Mouse (Mus musculus): ENCODE measurements around the gene Gpank1.

The Gpank1 gene

DNA sequence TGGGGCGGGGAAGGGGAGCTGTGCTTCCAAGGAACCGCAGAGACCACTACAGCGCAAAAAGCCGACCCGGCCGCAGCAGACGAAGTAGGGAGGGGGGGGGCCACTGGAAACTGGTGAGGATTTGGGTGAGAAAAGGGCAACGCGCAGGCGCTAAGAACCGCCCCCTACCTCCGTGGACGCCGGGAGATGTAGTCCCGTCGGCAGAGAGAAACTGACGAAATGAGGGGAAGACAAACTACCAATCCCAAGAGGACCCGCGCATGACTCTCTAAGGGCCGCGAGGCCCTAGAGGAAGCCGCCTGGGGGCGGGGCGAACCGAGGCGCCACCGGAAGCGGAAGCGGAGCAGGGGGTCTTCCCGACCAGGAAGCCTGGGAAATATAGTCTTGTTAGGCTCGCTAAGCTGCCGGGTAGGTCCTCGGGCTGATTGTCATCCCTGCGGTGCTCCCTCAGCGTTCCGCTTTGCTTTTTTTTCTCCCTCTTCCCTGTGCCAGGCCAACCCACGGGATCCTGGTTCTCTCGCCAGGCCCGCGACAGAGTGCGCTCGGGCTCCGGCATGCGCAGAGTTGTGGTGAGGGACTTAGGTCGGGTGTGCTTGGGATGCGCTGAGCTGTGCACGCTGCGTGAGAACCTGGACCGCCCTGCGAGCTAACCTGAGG, at the start of gene Gpank1:
Gpank1 (plus strand) TSS at position 313 of the 657 bp plus-strand sequence.
- peak; percentile 98 for DNase-seq (ENCODE audit: low spot score in 2 of 2)

- no peak for DNase-seq (ENCODE audit: low spot score in 2 of 2)
Observed at GRCm38 (mm10) chr17:35074097-35074496, 47.2 kb upstream of the Gpank1 start.

GRCm38 (mm10) chr17:35076507-35077176, 44.6 kb upstream of the Gpank1 start, which contains the start of gene Ly6g6e:
Ly6g6e (plus strand) TSS chr17:35076902.
- no peak for DNase-seq (ENCODE audit: low spot score in 2 of 2)

- DNase-seq (ENCODE audit: low spot score in 2 of 2): no peak
Observed at GRCm38 (mm10) chr17:35077285-35077684, 44.0 kb upstream of the Gpank1 start.

DNA sequence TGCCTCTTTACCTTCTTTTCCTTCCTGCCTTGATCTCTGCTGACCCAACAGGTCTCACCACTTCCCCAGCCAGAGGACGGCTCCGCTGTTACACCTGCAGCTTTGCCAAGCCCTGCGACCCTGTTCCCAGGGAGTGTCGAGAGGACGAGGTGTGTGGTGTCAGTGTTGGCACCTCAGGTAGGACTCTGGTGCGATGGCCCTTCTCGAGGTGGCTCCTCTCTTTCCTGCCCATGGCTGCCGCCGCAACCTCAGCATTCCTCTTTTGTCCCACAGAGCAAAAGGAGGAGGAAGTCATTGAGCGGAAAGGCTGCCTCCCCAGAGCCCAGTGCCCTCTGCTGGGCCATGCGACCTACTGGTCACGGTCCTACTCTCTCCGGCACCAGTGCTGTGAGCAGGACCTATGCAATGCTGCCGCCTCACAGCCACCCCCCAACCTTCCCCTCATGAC, 43.4 kb upstream of the Gpank1 start, which contains the start of gene Ly6g6d:
Ly6g6d (minus strand) TSS at position 280 of the 448 bp plus-strand sequence.
- DNase-seq (ENCODE audit: low spot score in 2 of 2): no peak

GRCm38 (mm10) chr17:35079778-35080177, 41.5 kb upstream of the Gpank1 start:
- DNase-seq (ENCODE audit: low spot score in 2 of 2): no peak

- DNase-seq (ENCODE audit: low spot score in 2 of 2): no peak
Observed at GRCm38 (mm10) chr17:35080248-35080647, 41.0 kb upstream of the Gpank1 start.

DNA sequence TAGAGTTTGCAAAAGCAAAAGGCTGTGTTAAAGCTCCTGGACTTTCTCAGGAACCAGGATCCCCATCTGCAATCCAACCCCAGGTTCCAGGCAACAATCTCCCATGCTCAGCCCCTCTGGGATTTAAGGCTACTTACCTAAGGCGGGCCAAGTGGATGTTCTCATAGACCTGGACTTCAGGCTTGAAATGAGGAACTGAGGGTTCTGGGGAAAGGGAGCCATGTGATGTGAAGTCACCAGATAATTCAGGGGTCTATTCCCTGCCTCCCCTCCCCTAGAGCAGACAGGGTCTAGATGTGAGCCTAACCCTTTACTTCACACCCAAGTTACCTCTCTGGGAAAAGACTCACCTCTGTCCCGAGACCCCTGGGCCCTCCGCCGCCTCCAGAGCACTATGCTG, 40.5 kb upstream of the Gpank1 start:
- DNase-seq (ENCODE audit: low spot score in 2 of 2): no peak

DNA sequence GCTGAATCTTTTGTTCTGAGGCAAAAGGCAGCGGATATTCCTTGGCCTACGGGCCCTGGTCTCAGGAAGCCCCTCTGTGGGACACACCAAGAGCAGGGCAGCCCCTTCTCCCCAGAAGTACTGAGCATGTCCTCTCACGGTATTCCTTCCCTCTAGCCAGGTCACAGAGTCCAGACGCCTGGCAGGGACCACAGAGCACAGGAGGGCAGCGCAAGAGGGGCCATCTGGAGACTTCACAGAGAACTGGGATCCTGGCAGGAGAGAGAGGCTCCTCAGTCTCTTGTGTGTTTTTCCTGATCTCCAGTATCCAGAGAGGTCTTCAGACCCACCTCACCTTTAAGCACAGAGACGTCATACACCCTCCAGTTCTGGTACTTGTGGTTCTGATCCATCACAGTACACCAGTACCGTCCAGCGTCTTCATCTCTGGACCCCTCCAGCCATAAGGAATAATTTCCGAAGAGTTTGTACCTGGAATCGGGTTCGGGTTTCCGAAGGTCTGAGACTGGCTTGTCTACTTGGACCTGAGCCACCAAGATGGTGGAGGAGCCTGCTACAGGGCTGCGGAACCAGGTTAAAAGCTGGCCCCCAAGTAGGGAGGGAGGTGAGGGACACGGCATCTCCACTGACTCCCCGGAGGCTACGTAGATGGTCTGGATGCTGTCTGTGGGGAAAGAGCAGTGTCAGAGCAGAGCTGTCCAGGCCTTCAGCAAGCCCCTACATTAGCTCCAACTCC, 38.2 kb upstream of the Gpank1 start:
- DNase-seq (ENCODE audit: low spot score in 2 of 2): no peak

DNA sequence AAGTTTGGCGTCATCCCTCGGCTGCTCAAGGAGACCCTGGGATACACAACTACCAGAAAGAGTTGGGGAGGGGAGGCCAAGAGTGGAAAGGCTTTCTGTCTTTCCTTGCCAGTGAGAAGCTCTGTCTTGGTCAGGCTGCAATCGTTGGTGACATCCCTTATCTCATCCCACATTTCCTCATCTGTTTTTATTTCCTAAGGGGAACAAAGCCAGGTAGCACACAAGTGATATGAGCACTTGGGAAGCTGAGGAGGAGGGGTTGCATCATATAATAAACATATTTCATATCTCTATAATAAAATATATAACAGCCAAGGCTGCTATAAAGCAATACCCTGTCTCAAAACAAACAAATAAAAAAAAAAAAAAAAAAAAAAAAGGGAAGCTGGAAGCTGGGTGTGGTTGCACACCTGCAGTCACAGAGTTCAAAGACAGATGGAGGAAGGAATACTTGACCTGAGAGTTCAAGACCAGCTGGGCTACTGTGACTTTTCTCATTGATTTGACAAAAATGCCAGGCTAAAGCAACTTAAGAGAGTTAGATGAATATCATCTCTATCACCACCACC, 37.2 kb upstream of the Gpank1 start:
- no peak for DNase-seq (ENCODE audit: low spot score in 2 of 2)

DNA sequence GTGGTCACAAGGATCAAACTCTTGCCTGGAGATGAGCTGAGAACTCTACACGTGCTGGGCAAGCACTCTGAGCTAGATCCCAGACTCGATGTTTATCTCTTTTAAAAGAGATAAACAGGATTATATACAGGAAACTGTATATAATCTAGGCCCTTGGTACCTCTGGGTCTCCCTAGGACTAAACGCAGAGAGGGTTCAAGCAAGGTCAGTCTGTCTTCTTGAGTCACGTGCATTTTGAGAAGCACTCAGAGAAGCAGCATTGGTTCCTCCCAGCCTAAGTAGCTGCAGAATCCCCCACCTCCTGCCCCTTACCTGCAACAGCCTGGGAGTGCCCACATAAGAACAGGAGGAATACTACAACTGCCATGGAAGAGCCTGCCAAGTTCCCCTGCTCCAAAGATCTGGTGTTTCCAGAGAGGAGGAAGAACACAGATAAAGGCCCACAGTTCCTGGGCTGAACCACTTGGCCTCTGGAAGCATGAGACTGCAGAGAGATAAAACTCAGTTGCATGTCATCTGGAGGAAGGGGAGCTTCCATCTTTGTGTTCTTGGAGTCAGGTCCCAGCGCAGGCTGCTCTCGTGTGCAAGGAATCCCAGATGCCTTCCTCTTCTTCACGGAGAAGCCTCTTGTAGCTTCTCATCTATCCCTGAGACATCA, 35.9 kb upstream of the Gpank1 start, which contains the start of gene Ly6g6f:
Ly6g6f (minus strand) TSS at position 403 of the 658 bp plus-strand sequence.
- no peak for DNase-seq (ENCODE audit: low spot score in 2 of 2)

DNA sequence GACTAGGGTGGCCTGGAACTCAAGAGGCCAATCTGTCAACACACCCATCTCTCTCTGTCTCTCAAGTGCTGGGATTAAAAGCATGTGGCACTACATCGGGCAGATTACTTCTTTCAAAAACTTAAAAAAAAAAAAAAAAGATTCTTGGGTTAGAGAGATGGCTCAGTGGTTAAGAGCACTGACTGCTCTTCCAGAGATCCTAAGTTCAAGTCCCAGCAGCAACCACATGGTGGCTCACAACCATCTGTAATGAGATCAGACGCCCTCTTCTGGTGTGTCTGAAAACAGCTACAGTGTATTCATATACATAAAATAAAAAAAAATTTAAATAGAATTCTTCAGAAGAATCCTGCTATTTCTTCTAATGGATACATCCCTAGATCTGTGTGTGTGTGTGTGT, 33.1 kb upstream of the Gpank1 start:
- no peak for DNase-seq (ENCODE audit: low spot score in 2 of 2)

DNA sequence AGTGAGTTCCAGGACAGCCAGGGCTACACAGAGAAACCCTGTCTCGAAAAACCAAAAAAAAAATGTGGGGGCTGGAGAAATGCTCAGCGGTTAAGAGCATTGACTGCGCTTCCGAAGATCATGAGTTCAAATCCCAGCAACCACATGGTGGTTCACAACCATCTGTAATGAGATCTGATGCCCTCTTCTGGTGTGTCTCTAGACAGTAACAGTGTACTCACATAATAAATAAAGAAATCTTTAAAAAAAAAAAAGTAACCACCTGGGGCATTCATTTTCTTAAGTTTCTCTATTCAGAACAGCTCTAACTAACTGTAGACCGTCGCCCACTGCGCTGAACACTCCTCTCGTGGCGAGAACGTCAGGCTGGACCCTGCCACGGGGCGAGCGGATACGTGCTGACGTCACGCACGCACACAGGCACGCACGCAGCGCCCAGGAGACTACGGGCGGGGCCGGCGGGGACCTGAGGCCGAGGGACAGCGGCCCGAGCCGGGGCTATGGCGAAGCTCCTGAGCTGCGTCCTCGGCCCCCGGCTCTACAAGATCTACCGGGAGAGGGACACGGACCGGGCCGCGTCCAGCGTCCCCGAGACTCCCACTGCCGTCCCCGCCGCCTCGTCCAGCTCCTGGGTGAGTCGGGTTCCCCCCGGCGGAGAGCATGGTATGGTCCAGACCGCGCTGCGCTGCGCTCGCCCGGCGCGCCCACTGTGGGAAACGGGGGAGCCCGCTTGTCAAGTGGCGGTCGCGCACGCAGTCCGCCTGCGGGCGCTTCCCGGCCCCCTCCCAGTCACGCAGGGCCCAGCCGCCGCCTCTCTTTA, 32.2 kb upstream of the Gpank1 start, which contains the start of gene Abhd16a:
Abhd16a (plus strand) TSS at position 439 of the 820 bp plus-strand sequence.
- peak; percentile 83 to 94 for DNase-seq (ENCODE audit: low spot score in 2 of 2)

GRCm38 (mm10) chr17:35090166-35090932, 30.9 kb upstream of the Gpank1 start:
- DNase-seq (ENCODE audit: low spot score in 2 of 2): no peak

DNA sequence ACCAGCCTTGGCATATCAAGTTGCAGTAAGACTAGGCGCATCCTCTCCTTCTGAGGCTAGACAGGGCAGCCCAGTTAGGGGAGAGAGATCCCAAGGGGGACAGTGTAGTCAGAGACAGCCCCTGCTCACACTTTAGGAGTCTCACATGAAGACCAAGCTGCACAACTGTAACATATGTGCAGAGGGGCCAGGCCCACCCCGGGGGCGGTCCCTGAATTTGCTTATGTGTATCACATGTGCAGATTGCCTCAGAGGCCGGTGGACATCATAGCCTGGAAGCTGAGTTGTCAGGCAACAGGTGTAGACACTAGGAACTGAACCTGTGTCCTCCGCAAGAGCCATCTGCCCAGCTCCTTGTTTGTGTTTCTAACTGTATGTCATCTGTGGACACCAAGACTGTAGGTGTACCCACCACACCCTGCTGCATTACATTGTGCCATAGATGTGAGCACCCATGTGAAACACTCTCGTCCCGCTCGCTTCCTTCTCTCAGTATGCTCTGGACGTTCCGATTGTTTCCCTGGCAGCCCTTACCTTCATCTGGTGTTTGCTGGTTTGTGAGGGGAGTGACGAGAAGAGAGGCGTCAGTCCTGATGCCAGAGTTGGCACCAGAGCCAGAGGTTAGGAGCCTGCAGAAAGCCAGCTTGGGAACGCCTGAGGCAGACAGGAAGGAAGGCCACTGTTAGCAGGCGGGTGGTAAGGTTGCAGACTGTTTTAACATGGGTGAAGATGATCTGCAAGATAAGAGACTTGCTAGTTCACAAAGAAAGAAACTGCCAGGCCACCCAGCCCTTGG, 28.7 kb upstream of the Gpank1 start:
- no peak for DNase-seq (ENCODE audit: low spot score in 2 of 2)

DNA sequence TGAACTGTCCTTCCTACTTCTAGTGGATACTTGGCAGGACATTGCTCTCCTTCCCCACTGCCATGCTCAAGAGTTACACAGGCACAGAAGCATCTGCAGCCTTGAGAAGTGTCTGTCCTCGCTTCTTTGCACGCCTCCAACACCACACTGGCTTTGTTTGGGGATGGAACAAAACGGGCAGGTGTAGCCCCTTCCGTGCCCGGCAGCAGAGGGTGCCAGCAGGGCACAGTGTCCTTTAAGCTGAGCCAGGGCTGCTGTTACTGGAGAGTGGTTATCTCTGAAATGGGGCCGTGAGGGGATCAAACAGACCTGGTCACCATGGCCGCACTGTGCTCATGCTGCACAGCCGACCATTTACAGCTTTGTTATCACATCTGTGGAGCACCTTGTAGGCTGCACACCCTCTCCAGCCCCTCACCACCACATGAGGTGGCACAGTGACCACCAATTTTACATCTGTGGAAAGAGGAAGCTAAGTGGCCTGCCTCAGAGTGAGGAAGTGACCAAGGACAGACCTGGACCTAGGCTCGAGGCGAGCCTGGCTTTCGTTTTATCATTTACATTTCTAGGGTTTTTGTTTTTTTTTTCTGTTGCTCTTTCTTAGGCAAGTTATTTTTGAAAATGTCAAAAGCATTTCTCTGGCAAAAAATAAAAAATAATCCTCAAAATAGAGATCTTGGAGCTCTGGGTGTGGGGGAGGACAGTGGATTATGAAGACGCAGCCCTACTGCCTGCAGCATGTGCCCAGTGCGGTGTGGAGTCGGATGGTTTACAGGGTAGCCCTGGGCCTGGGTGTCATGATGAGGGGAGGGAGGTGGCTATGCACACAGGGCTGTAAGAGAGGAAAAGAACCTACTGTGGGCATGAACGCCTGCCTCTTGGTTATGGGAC, 26.5 kb upstream of the Gpank1 start:
- no peak for DNase-seq (ENCODE audit: low spot score in 2 of 2)

DNA sequence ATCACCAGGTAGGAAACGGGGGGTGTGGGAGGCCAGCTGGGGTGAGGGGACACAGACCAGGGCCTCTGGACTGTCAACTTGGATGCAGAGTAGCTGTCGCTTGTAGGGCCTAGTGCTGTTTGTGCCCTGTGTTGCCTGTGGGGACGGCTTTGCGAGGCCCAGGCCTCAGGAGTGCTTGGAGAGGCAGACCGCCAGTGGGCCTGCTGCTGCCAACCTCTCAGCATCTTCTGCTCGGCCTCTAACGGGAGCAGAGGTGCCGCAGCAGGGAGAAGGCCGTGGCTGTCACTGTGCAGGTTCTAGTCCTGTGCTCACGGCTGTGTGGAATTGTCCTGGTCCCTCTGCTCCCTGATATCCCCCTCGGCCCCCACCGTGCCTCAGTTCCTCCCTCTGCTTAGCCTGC, 24.7 kb upstream of the Gpank1 start:
- DNase-seq (ENCODE audit: low spot score in 2 of 2): no peak

DNA sequence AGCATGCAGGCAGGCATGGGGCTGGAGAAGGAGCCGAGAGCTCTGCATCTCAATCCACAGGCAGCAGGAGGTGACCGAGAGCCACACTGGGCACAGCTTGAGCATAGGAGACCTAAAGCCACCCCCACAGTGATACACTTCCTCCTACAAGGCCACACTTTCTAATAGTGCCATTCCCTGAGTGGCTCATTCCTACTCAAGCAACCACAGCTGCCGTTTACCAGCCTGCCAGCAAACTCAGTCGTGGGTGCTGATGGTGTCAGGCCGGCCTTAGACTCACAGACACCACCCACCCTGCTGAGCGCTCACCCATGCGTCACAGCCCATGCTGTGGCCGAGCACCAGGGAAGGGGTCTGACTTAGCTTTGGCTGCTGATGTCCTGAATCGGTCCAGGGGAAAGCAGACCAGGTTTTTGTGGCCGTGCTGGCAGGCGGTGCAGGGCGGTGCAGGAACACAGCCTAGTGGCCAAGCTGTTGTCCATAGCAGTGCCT, 24.0 kb upstream of the Gpank1 start:
- peak; percentile 52 to 55 for DNase-seq (ENCODE audit: low spot score in 2 of 2)

Data from left cerebral cortex, adult 9 months (tissue).